Mouse (Mus musculus) spleen, postnatal 10 days (tissue): ENCODE data around the gene Sox11.

Source experiments
- DNase-seq, 2 experiments: peaks; one replicate each; pipeline ENCODE4 v3.0.0; 2021 to 2022; ENCODE audit warnings: low spot score in 2 of 2

Sox11 gene

DNA sequence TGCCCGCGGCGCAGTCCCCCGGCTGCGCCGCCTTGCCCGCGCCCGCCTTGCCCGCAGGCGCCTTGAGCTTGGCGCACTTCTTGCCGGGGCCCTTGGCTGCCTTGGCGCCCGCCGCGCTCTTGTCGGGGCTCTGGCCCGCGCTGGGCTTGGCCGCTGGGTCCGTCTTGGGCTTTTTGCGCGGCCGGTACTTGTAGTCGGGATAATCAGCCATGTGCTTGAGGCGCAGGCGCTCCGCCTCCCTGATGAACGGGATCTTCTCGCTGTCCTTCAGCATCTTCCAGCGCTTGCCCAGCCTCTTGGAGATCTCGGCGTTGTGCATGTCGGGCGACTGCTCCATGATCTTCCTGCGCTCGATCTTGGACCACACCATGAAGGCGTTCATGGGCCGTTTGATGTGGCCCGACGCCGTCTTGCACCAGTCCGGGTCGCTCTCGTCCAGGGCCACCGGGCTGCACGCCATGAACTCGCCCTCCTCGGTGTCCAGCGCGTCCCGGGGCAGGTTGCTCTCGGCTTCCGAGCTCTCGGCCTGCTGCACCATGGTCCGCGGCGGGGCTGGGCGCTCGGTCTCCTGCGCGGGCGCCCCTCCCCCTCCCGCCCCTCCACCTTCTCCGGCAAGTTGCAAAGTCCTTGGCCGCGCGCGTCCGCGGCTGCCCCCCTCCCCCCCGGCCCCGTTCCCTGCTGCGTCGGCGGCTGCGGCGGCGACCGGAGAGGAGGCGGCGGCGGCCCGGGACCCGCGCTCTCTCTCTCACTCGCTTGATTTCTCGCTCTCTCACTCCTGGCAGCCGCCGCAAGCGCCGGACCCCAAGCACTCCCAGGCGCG lies at the start of gene Sox11:
Sox11 (minus strand) TSS at position 704 of the 820 bp plus-strand sequence.
- DNase-seq, result peak in 1 of 2 experiments; percentile 11

DNA sequence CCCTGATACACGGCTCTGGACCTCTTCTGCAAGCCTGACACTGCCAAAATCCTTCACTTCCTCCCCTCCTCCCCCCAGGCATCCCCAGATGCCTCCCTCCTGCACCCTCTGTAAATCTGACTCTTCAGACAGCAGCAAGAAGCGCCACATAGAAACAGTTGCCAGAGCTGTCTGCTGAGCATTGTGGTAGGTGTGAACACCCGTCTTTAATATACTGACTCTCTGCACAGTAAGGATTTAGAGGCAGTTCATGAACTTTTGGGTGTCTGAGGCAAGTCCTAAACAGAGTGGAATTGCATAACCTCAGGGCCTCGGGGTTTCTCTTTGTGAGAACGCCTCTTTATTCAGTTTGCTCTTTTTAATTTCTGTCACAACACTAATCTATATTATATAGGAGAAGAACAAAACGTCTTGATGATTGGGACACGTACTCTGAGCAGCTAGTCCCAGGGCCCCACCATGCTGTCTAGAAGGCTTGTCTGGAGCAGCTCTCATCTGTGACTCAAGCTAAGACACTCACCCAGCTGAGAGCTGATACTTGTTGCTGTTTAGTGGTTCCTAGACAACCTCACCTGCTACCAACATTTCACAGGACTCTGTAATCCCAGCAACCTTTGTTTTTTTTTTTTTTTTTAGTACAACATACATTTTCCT lies 49.4 kb upstream of the Sox11 start:
- DNase-seq, result no peak

- no peak for DNase-seq
Observed at GRCm38 (mm10) chr12:27390439-27390838, 48.1 kb upstream of the Sox11 start.

- no peak for DNase-seq
Observed at GRCm38 (mm10) chr12:27389429-27389828, 47.1 kb upstream of the Sox11 start.

- no peak for DNase-seq
Observed at GRCm38 (mm10) chr12:27372505-27372904, 30.1 kb upstream of the Sox11 start.

GRCm38 (mm10) chr12:27370756-27371155 lies 28.4 kb upstream of the Sox11 start:
- no peak for DNase-seq

DNA sequence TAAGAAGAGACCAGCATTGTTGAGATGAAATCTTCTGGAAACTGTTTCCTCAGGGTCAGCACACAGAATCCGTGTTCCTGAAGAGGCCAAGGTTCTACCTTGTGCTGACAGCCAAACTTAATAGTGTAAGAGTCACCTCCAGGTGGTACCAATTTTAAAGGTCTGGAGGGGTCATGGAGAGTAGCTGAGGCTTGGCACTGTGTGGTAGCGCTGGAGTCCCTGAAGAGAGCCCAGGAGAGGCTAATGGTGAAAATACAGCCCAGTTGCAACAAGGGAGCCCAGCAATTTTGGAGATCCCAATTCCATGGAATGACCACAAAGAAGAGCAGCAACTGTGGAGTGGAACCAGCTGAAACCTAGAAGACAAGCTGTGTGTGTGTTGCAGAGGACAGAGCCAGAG lies 25.1 kb upstream of the Sox11 start:
- DNase-seq, result no peak

- DNase-seq, result no peak
Observed at GRCm38 (mm10) chr12:27363840-27364640, 21.7 kb upstream of the Sox11 start.

- no peak for DNase-seq
Observed at GRCm38 (mm10) chr12:27357076-27357637, 14.8 kb upstream of the Sox11 start.

DNA sequence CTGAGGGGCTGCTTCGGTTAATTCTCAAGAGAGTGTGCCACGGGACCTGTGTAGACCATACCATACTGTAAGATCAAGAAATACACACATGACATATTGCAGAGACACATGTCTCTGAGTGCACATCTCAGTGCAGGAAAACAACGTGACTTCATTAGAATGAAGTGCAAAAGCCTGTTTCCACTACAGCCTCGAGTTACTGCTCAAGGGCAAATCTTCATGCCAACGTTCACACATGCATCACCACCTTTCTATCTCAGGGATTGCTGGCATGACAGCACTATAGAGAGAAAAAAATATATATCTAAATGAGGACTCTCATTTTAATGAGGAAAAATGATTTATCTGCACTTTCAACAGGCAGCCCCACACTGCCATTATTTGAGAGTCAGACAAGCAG lies 14.2 kb upstream of the Sox11 start:
- DNase-seq, result no peak

- no peak for DNase-seq
Observed at GRCm38 (mm10) chr12:27343606-27344410, 1.4 kb upstream of the Sox11 start.

- DNase-seq, result peak in 1 of 2 experiments; percentile 19
Observed at GRCm38 (mm10) chr12:27342691-27343605, 574 bp upstream of the Sox11 start.

GRCm38 (mm10) chr12:27341130-27341870 lies 1.1 kb downstream of the Sox11 start:
- no peak for DNase-seq

DNA sequence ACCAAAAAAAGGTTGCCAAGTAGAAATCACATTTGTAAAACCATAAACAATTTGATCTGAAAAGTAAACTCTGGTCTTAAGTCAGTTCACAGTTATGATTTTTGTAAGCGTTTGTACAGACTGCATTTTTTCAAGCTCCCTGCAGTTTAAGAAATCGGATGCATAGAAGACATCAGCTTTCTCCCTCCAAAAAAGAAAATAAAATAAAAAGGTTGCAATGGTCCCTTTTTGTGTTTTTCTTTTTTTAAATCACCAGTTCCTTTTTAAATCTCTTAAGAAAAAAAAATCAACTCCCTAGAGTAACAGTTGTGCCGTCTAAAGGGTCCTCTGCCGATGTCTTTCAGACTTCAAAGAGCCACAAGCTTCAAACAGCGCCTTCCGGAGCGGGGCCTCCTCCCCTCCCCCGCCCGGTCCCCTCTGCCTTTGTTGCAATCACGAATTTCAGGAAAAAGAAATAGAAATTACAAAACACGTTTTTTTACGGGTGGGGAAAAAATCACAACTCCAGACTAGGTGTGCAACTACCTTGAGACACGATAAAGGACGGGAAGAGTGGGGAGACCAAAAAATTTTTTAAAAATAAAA lies 1.8 kb downstream of the Sox11 start:
- DNase-seq, result no peak

DNA sequence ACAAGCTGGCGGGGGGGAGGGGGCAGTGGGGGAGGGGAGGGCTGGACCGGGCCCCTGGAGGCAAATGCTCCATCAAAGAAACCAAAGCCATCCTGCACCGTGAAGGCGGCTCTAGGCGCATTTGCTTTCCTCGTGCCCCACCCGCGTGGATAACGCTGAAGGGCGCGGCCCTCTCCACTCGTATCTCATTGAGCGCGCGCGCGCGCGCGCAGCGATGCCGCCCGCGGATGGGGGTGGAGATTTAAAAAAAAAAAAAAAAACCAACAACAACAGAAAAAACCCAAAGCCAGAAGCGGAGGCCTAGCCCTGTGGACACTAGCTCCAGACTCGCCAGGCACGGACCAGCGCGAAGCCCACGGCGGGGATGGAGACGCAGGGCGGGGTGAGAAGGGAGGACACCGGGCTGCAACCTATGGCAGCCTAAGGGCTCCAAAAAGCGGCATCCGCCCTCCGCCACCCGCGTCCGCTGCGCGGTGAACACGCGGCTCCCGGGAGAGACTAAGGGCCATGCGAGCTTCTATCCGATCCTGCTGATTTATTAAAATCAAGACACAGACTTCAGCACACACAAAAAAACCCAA lies 3.1 kb downstream of the Sox11 start:
- no peak for DNase-seq

- no peak for DNase-seq
Observed at GRCm38 (mm10) chr12:27338721-27339170, 3.6 kb downstream of the Sox11 start.

DNA sequence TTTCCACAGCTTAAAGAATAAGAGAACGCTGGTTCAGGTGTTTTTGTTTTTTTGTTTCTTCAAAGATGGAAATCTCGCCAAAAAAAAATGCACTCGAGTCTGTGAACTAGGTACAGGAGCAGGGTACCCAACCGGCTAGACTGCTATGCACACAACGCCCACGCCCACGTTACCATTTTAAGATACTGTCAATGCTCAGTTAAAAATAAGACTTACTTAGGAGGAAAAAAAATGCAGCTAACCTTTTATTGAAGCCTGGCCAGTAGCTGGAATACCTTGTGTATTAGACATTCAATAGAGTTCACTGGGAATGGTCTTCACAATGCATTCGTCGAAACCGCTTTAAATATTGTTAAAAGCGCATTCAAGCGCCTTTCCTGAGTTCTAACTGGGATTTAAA lies 4.3 kb downstream of the Sox11 start:
- DNase-seq, result no peak

- DNase-seq, result no peak
Observed at GRCm38 (mm10) chr12:27337482-27337881, 4.9 kb downstream of the Sox11 start.

- no peak for DNase-seq
Observed at GRCm38 (mm10) chr12:27336801-27337200, 5.6 kb downstream of the Sox11 start.
